ENCODE assay signal across 13 mouse cellular contexts in the genomic region with DNA sequence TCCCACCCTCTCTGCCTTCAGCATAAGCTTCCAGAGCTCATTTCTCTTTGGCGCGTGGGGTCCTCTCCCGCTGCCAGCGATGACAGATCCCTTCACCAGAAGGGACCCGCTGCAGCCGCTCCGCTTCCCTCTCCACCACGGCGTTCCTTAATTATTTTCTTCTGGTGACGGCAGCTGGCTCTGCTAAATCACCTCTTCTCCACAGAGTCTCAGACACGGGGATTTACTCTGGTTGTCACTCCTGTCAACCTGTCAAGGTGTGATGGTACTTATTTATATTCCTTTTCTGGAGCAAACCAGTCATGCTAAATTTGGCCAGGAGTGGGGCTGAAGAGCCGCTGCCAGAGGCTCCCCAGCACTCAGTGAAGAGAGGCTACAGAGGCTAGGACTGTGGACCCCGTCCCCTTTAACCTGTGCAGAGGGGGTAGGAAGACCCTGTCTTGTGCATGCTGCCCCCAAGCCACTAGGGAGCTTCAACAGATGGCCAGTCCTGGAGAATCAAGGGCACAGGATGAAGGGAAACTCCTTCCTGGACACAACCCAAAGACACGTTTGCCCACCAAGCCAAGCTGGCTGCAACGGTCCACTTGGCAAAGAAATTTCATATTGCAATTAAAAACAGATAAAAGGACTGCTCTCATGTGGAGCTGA. TPM values are rescaled to one million over a fixed set of nuclear protein-coding genes. Genes with fewer than 3 reads are reported as not detected.
DNase-seq lines count a peak whose midpoint lies in the region; ATAC-seq and TF ChIP-seq lines count a peak whose summit lies in the region.
"Had no signal": no experiment of that assay in that cellular context is flagged by ENCODE, and none has a peak within 500 bp of the region (broad histone marks: within the 10 kb centered on the region; RNA-seq: fewer than 3 reads in every experiment).

No protein-coding gene starts in this region.

- 48% methylated on average over 15 of the region's 15 CpGs for WGBS in kidney, postnatal 0 days
- 42% methylated on average over 15 of the region's 15 CpGs for WGBS in midbrain, embryonic 14.5 days
- 65% methylated on average over 15 of the region's 15 CpGs for WGBS in midbrain, embryonic 11.5 days
- WGBS in hindbrain, embryonic 14.5 days = 33% methylated on average over 15 of the region's 15 CpGs
- 48% methylated on average over 15 of the region's 15 CpGs for WGBS in neural tube, embryonic 14.5 days

- no peak for DNase-seq in kidney, postnatal 0 days (ENCODE audit: low spot score)
- DNase-seq in kidney, adult 11 months = no peak
- peak; percentile 58 for DNase-seq in midbrain, embryonic 14.5 days
- no peak for DNase-seq in midbrain, embryonic 11.5 days (ENCODE audit: low spot score, missing footprints)
- DNase-seq in hindbrain, embryonic 14.5 days (ENCODE audit: low spot score) = no peak
- DNase-seq in frontal cortex, postnatal 14 days (ENCODE audit: low spot score in 2 of 2) = no peak
- DNase-seq: cerebellum, adult 8-10 months; lung, postnatal 10 days; thymus, adult 2 months had no signal

- 0 out of 2 replicates have a peak, but pooled peaks cover 1% of the 10 kb centered on the region for H3K27me3 ChIP-seq in kidney, postnatal 0 days (ENCODE audit: insufficient read depth, low read length)
- peaks cover 2% of the 10 kb centered on the region; the same call in 1 of the 2 replicates for H3K27me3 ChIP-seq in midbrain, embryonic 14.5 days (ENCODE audit: control insufficient read depth, insufficient read depth, low read length)
- H3K27me3 ChIP-seq in midbrain, embryonic 11.5 days (ENCODE audit: control insufficient read depth, insufficient read depth, low read length) = peaks cover 2% of the 10 kb centered on the region
- peaks cover 2% of the 10 kb centered on the region for H3K27me3 ChIP-seq in hindbrain, embryonic 14.5 days (ENCODE audit: control insufficient read depth, insufficient read depth, low read length)
- peaks cover under 1% of the 10 kb centered on the region; the same call in 1 of the 2 replicates for H3K27me3 ChIP-seq in neural tube, embryonic 14.5 days (ENCODE audit: control insufficient read depth, insufficient read depth, low read length)

- H3K4me2 ChIP-seq in kidney, postnatal 0 days (ENCODE audit: low read length) = no peak overlapping the region
- H3K4me2 ChIP-seq in midbrain, embryonic 14.5 days (ENCODE audit: low read length) = no peak overlapping the region
- no peak overlapping the region for H3K4me2 ChIP-seq in midbrain, embryonic 11.5 days
- no peak overlapping the region for H3K4me2 ChIP-seq in hindbrain, embryonic 14.5 days (replicated peaks)
- H3K4me2 ChIP-seq in neural tube, embryonic 14.5 days (ENCODE audit: low read depth, low read length) = no peak overlapping the region
- H3K4me2 ChIP-seq: liver, embryonic 12.5 days had no signal

- H3K27ac ChIP-seq in kidney, postnatal 0 days = no peak overlapping the region
- H3K27ac ChIP-seq in midbrain, embryonic 14.5 days (replicated peaks; ENCODE audit: low read depth, low read length) = peak overlapping the region; percentile 45
- H3K27ac ChIP-seq in midbrain, embryonic 11.5 days (ENCODE audit: low read depth, low read length) = no peak overlapping the region
- H3K27ac ChIP-seq in hindbrain, embryonic 14.5 days = no peak overlapping the region
- H3K27ac ChIP-seq in neural tube, embryonic 14.5 days (ENCODE audit: low read depth, low read length) = no peak overlapping the region; the same call in 1 of the 2 replicates
- H3K27ac ChIP-seq: liver, embryonic 12.5 days had no signal

- no peaks in the 10 kb centered on the region for H3K4me1 ChIP-seq in kidney, postnatal 0 days (replicated peaks; ENCODE audit: insufficient read depth, low read length)
- H3K4me1 ChIP-seq in midbrain, embryonic 14.5 days (ENCODE audit: control insufficient read depth, insufficient read depth, low read length) = peaks cover 9% of the 10 kb centered on the region; the same call in 1 of the 2 replicates
- peaks cover under 1% of the 10 kb centered on the region; the same call in 1 of the 2 replicates for H3K4me1 ChIP-seq in midbrain, embryonic 11.5 days (ENCODE audit: control insufficient read depth, insufficient read depth, low read length)
- no peaks in the 10 kb centered on the region; the same call in 1 of the 2 replicates for H3K4me1 ChIP-seq in hindbrain, embryonic 14.5 days (replicated peaks; ENCODE audit: control insufficient read depth, insufficient read depth, low read length)
- peaks cover 6% of the 10 kb centered on the region; the same call in 1 of the 2 replicates for H3K4me1 ChIP-seq in neural tube, embryonic 14.5 days (ENCODE audit: control insufficient read depth, insufficient read depth, low read length)
- H3K4me1 ChIP-seq: liver, embryonic 12.5 days had no signal

- ATAC-seq in kidney, postnatal 0 days (replicated peaks; ENCODE audit: low FRiP score, low read depth) = no peak
- ATAC-seq in midbrain, embryonic 14.5 days (ENCODE audit: low FRiP score, low TSS enrichment) = no peak
- ATAC-seq in midbrain, embryonic 11.5 days (ENCODE audit: low FRiP score) = no peak
- ATAC-seq in hindbrain, embryonic 14.5 days (ENCODE audit: low FRiP score) = peak; percentile 47; the same call in 1 of the 2 replicates
- ATAC-seq in neural tube, embryonic 14.5 days (ENCODE audit: low read depth) = peak; percentile 33; the same call in 1 of the 2 replicates
- ATAC-seq: inflammation-experienced regulatory T-cells, adult 6 months; liver, embryonic 12.5 days had no signal

- no peaks in the 10 kb centered on the region for H3K36me3 ChIP-seq in kidney, postnatal 0 days (ENCODE audit: insufficient read depth, low read length)
- H3K36me3 ChIP-seq in midbrain, embryonic 14.5 days (ENCODE audit: control insufficient read depth, insufficient read depth, low read length) = no peaks in the 10 kb centered on the region
- no peaks in the 10 kb centered on the region for H3K36me3 ChIP-seq in midbrain, embryonic 11.5 days (ENCODE audit: control insufficient read depth, insufficient read depth, low read length)
- H3K36me3 ChIP-seq in hindbrain, embryonic 14.5 days (replicated peaks; ENCODE audit: control insufficient read depth, insufficient read depth) = no peaks in the 10 kb centered on the region
- no peaks in the 10 kb centered on the region for H3K36me3 ChIP-seq in neural tube, embryonic 14.5 days (ENCODE audit: control insufficient read depth, insufficient read depth, low read length)
- H3K36me3 ChIP-seq: G1E; liver, embryonic 12.5 days had no signal

- TF ChIP-seq CTCF in kidney, postnatal 0 days (IDR thresholded peaks at IDR 0.05; ENCODE audit: low read depth) = peak; percentile 22

- no peak overlapping the region for H3K9ac ChIP-seq in kidney, postnatal 0 days (ENCODE audit: low read depth, low read length)
- no peak overlapping the region for H3K9ac ChIP-seq in midbrain, embryonic 14.5 days (replicated peaks; ENCODE audit: low read length)
- H3K9ac ChIP-seq in midbrain, embryonic 11.5 days (ENCODE audit: low read length) = no peak overlapping the region
- no peak overlapping the region for H3K9ac ChIP-seq in hindbrain, embryonic 14.5 days
- H3K9ac ChIP-seq in neural tube, embryonic 14.5 days (replicated peaks; ENCODE audit: low read depth, low read length) = no peak overlapping the region; the same call in 1 of the 2 replicates
- H3K9ac ChIP-seq: liver, embryonic 12.5 days had no signal

- H3K9me3 ChIP-seq in kidney, postnatal 0 days (replicated peaks; ENCODE audit: low read length) = no peaks in the 10 kb centered on the region
- H3K9me3 ChIP-seq in midbrain, embryonic 14.5 days (ENCODE audit: control insufficient read depth, low read length) = no peaks in the 10 kb centered on the region
- H3K9me3 ChIP-seq in midbrain, embryonic 11.5 days (ENCODE audit: control insufficient read depth, low read length) = no peaks in the 10 kb centered on the region
- H3K9me3 ChIP-seq in hindbrain, embryonic 14.5 days (ENCODE audit: control insufficient read depth, low read length) = no peaks in the 10 kb centered on the region
- H3K9me3 ChIP-seq in neural tube, embryonic 14.5 days (ENCODE audit: control insufficient read depth, low read length) = no peaks in the 10 kb centered on the region
- H3K9me3 ChIP-seq: liver, embryonic 12.5 days had no signal

- H3K4me3 ChIP-seq in kidney, postnatal 0 days (replicated peaks; ENCODE audit: low read depth, low read length) = no peak overlapping the region
- H3K4me3 ChIP-seq in midbrain, embryonic 14.5 days (replicated peaks; ENCODE audit: low read depth, low read length) = no peak overlapping the region
- no peak overlapping the region for H3K4me3 ChIP-seq in midbrain, embryonic 11.5 days (ENCODE audit: low read depth, low read length)
- H3K4me3 ChIP-seq in hindbrain, embryonic 14.5 days (replicated peaks; ENCODE audit: low read length) = no peak overlapping the region
- no peak overlapping the region for H3K4me3 ChIP-seq in neural tube, embryonic 14.5 days (ENCODE audit: low read depth, low read length)
- H3K4me3 ChIP-seq: liver, embryonic 12.5 days had no signal

RNA-seq across cellular contexts. Expression of gene Kctd15, which starts 24.4 kb away (rescaled TPM):
- polyA plus RNA-seq in kidney, postnatal 0 days (2015; fragmentation: Nextera tagmentation; extraction: Ambion mirVana) = 24.7 and 26.8 TPM in 2 replicates
- 17.5 and 29.1 TPM in 2 replicates for polyA plus RNA-seq in midbrain, embryonic 14.5 days (2014; fragmentation: Nextera tagmentation; extraction: Ambion mirVana)
- 13.6 and 15.9 TPM in 2 replicates for polyA plus RNA-seq in midbrain, embryonic 11.5 days (2014; fragmentation: Nextera tagmentation; extraction: Ambion mirVana)
- 12.3 and 13.0 TPM in 2 replicates for polyA plus RNA-seq in hindbrain, embryonic 14.5 days (2014; fragmentation: Nextera tagmentation; extraction: Ambion mirVana)
- polyA plus RNA-seq in neural tube, embryonic 14.5 days (2014; fragmentation: Nextera tagmentation; extraction: Ambion mirVana) = 11.8 and 22.9 TPM in 2 replicates
- polyA plus RNA-seq: G1E; inflammation-experienced regulatory T-cells, adult 6 months had no signal

Comparison
In these comparisons a context has a peak if more than half of its experiments do, and no peak if none do; other contexts are left out.
1. ATAC-seq: peak in hindbrain, embryonic 14.5 days (single experiment) and neural tube, embryonic 14.5 days (single experiment); none in kidney, postnatal 0 days (single experiment), midbrain, embryonic 14.5 days (single experiment) and midbrain, embryonic 11.5 days (single experiment).